Mouse (Mus musculus) testis, postnatal 10 days (tissue): ENCODE measurements around the gene Tmem235.
A peak's percentile ranks its signal among the peaks of the same experiment; 100 is the strongest.
"Not testable (repeated sequence)": the region's sequence is repeated elsewhere in the genome, so short reads cannot be mapped to it uniquely, and the experiment has no call there.

Experiments used
- DNase-seq: peaks from one replicate; pipeline ENCODE4 v3.0.0; 2021; ENCODE audit warnings: low spot score

Tmem235 gene

DNA sequence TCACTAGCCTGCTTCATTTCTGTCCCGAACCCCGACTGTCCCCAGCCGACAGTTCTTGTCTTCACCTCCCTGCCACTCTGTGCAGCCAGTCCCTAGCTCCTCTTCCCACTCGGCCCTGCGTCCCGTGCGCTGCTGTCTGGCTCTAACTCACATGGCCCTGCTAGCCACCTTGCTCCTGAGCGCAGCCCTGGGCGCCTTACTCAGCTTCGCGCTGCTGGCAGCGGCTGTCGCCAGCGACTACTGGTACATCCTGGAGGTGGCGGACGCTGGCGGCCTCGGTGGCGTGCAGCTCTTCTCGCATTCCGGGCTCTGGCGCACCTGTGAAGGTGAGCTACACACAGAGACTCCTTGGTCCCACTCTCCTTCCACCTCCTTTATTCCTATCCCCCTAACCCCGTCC, at the start of gene Tmem235:
Gene Tmem235, plus strand, starts transcription at position 152 of the 400 bp plus-strand sequence.
- no peak for DNase-seq

DNA sequence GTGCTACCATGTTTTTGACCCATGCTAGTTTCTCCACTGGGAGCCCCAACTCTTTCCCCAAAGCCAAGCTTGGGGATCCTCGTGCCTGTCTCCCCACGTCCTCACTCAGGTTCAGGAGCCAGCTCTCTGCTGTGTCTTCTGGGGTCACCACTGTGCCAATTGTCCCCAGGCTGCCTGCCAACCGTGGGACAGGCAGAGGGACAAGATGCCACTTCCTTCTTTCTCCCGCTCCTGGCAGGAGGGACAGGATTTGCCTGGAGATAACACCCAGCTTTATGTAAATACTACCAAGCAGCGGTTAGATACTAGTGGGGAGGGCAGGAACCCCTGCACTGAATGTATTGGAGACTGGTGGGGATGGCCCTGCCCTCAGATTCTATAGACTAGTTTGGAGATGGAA, 46.7 kb upstream of the Tmem235 start:
- no peak for DNase-seq

- DNase-seq: no peak
Observed at GRCm38 (mm10) chr11:117814704-117815366, 45.7 kb upstream of the Tmem235 start.

DNA sequence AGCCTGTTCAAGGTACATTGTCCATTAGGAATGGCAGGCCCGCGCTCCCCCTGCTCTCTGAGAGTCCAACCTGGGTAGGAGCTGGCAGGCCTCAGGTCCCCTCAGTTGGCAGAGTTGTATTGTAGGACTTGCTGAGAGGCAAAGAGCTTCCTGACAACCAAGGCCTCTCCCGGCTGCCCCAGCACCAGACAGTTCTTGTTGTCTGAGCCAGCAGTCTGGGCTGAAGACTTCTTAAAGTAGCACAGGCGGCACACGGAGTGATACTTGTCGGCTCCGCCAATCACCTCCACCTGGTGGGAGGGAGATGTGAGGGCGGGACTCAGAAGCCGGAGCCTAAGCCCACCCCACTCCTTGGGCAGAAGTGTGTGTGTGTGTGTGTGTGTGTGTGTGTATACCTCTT, 44.7 kb upstream of the Tmem235 start:
- not testable (repeated sequence) for DNase-seq

DNA sequence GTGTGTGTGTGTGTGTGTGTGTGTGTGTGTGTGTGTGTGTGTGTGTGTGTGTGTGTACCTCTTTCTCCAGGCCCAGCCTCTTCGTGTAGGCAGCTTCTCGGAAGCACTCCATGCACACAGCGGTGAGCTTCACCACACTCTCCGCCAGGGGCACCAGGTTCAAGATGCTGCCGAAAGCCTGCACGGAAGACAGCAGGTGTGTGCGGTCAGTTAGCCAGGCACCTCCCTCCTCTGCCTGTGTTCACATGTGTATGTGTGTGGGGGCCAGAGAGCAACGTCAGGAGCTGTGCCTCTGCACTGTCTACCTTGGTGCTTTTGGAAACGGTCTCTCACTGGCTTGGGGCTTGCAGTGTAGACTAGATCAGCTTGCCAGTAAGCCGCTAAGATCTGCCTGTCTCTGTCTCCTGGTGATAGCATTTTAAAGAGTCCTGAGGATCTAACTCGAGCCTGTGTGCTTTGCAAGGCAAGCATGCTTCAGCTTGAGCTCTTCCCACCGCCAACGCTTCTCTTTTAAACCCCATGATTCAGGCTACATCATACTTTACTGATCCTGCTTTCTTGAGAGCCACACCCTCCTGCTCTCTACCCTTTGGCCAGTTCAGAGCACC, 44.1 kb upstream of the Tmem235 start:
- DNase-seq: no peak

DNA sequence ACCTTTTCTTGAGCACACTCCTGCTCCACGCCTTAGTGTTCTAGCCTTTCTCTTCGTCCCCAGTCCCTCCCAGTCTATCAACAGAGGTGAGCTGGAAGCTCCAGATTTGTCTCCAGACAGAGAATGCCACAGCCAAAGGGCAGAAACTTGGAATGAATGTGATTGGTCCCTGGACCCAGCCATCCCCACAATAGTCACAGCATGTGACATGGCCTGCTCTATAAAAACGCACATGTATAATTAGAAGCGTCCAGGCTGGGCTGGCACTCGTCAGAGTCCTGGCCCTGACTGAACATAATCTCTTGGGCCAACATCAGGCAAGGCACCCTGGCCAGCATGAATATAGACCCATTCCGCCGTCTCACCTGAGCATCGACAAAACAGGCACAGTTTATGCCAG, 41.5 kb upstream of the Tmem235 start:
- DNase-seq: no peak

DNA sequence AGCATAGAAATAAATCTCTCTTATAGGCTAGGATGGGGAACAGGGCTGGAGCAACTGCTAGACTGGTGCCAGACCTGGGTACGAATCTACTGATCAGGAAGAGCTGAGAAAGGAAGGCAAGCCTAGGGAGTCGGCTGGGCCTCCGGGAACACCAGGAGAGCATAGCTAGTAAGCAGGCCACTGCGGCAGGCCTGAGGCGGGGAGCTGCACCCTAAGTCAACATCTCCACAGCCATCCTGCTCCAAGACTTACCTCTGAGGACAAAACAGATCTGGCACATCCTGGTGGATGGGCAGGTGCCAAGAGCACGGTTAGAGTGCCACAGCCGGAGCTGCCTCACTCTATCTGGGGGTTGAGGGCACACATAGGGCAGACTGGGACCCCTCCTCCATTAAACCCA, 40.4 kb upstream of the Tmem235 start:
- DNase-seq: no peak

GRCm38 (mm10) chr11:117821868-117822267, 38.7 kb upstream of the Tmem235 start:
- no peak for DNase-seq

GRCm38 (mm10) chr11:117822728-117823241, 37.8 kb upstream of the Tmem235 start:
- DNase-seq: peak; percentile 67

DNA sequence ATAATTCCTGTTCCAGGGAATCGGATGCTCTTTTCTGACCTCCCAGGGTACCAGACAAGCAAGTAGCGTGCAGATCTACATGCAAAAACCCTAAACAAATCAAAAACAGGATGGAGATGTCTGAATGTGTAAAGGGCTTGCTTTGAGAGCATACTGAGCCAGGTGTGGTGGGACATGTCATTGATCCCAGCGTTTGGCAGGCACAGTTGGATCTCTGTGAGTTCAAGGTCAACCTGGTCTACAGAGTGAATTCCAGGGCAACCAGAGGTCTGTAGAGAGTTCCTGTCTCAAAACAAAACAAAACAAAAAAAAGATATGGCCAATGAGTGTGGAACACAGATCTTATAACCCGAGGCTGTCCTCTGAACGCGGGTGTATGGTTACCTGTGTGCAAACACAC, 37.1 kb upstream of the Tmem235 start:
- no peak for DNase-seq

GRCm38 (mm10) chr11:117824060-117824969, 36.2 kb upstream of the Tmem235 start:
- peak; percentile 87 for DNase-seq

- peak; percentile 82 for DNase-seq
Observed at GRCm38 (mm10) chr11:117825333-117826101, 35.0 kb upstream of the Tmem235 start, which contains the start of the genes Afmid and Tk1. TSS of gene Afmid (plus strand) at chr11:117825924. TSS of gene Tk1 (minus strand) at chr11:117826092.

DNA sequence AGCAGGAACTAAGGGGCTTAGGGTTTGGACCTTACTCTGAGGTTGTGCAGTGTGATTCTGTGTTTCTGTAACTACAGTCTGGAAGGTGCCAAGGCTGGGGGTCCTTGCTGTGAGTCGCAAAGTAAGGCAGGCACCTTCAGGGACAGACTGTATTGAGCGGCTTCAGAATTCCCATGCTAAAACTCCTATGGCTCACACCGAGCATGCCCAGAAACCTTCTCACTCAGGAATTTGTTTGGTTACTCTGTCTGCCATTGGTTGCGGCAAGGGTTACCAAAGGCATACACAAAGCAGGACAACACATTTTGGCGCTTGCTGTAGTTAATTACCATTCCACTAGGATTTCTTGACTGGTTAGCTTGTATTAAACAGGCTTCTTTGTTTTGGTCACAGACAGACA, 34.4 kb upstream of the Tmem235 start:
- no peak for DNase-seq

GRCm38 (mm10) chr11:117826916-117827315, 33.6 kb upstream of the Tmem235 start:
- DNase-seq: no peak

- DNase-seq: no peak
Observed at GRCm38 (mm10) chr11:117827386-117827785, 33.2 kb upstream of the Tmem235 start.

DNA sequence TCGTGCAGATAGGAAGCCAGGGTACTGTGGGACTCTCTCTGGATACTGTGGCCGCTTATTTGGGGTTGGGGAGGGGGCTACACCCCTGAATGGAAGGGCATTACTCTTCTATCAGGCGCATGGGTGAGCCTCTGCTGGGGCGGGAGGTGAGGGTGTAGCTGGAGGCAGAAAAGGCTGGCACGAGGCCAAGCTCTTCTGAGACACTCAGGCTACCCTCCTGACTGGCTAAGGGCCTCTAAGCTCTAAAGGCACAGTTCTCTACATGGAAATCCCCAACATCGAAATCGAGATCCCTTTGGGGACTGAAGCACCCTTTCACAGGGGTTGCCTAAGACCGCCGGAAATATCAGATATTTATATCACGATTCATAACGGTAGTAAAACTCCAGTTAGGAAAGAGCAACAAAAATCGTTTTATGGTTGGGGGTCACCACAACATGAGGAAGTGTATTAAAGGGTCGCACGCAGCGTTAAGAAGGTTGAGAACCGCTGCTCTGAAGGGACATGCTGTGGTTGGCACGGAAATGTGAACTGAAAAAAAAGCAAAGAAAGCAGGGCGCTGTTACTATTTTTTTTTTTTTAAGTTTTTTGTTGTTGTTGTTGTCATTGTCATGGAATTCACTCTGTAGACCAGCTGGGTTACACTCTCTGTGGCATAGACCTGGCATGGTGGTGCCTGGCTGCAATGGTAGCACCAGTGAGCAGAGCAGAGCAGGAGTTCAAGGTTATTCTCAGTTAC, 32.2 kb upstream of the Tmem235 start:
- DNase-seq: peak; percentile 75

GRCm38 (mm10) chr11:117828888-117829604, 31.5 kb upstream of the Tmem235 start:
- peak; percentile 59 for DNase-seq

DNA sequence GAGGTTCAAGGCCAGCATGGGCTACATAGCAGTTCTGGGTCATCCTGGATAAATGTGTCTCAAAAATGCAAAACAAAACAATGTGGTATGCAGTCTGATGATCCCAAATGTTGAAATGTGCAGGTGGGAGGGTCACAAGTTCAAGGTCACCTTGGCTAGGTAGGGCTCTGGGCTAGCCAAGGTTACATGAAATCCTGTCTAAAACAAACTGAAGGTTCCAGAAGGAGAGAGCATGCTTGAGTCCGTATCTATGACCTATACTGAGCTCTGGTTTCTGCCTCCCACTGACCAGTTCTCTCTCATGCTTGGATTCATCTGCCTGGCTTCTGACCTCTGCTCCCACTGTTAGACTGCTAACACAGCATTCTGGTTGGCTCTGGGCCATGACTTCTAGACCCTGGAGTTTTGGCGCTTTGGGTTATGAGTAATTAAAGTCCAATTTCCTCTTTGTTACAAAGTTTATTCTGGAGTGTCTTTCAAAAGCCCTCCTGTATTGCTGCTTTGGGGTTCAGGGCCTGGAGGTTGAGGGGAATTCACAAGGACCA, 30.8 kb upstream of the Tmem235 start:
- DNase-seq: peak; percentile 73

- DNase-seq: no peak
Observed at GRCm38 (mm10) chr11:117830401-117830800, 30.2 kb upstream of the Tmem235 start.
